Mouse (Mus musculus) liver, postnatal 0 days (tissue): Measurements from ENCODE around the gene Dlgap4.

ENCODE experiments used
- CTCF ChIP-seq: sonication (generic); IDR thresholded peaks from 2 replicates; pipeline ENCODE4 v1.5.1; 2016; ENCODE audit warnings: antibody characterized with exemption, low read depth
- EP300 ChIP-seq: IDR thresholded peaks from 2 replicates; pipeline ENCODE4 v1.6.1; 2016; ENCODE audit warnings: antibody characterized with exemption, low read depth, mild to moderate bottlenecking

DNA sequence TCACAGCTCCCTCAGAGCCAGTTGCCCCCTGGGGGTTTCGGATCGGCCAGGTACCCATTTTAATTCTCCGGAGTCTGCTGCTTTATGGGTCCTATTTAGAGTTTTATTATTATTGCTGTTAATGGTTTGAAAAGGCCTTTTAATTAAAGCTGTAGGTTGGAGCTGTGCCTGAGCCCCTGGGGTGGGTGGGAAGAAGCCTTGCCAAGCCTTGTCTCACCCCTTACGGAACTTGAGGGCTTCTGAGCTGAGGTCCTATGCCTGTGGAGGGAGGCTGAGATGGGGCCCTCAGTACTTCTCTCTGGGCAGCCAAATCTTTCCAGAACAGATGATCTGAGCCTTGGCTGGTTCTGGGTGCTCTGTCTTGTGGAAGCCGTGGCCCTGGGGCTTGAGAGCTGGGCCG lies 31.6 kb downstream of the Dlgap4 start:
- TF ChIP-seq EP300 (no peak), CTCF (no peak)
